Mouse (Mus musculus): ENCODE measurements around the gene Scamp2. TPM values are rescaled to one million over a fixed set of nuclear protein-coding genes. Genes with fewer than 3 reads are reported as not detected.

Gene Scamp2
- polyA plus RNA-seq, 1 experiment from 2014 or later, result 24.9 TPM

GRCm38 (mm10) chr9:57552139-57552887 lies 8.4 kb upstream of the Scamp2 start, which contains the start of gene Mpi:
Gene Mpi, minus strand, starts transcription at chr9:57552763.
- Histone ChIP-seq H3K27ac (replicated peaks) (no peak within 1 kb of the TSS), H3K9me3 (replicated peaks) (no peaks in the 10 kb centered on the region), H3K4me2 (peak within 1 kb of the TSS; percentile 77), H3K9ac (peak within 1 kb of the TSS; percentile 62), H3K27me3 (no peaks in the 10 kb centered on the region), H3K4me1 (replicated peaks) (peaks cover 32% of the 10 kb centered on the region), H3K36me3 (replicated peaks) (peaks cover 12% of the 10 kb centered on the region; the same call in 1 of the 2 replicates), H3K4me3 (replicated peaks) (peak within 1 kb of the TSS; percentile 68)
- no peak; the same call in 1 of the 2 replicates for ATAC-seq (ENCODE audit: insufficient read depth)
- under 1% methylated on average over 28 of the region's 28 CpGs for WGBS (ENCODE audit: insufficient replicate concordance)

GRCm38 (mm10) chr9:57553119-57553518 lies 7.6 kb upstream of the Scamp2 start:
- ATAC-seq (ENCODE audit: insufficient read depth), result no peak
- H3K27ac ChIP-seq (replicated peaks), result no peak overlapping the region
- H3K4me2 ChIP-seq, result 0 out of 2 replicates have a peak overlapping the region, but pooled peaks have one; percentile 77
- H3K36me3 ChIP-seq (replicated peaks), result peaks cover 6% of the 10 kb centered on the region; the same call in 1 of the 2 replicates
- H3K9ac ChIP-seq, result no peak overlapping the region
- H3K27me3 ChIP-seq, result no peaks in the 10 kb centered on the region
- peak overlapping the region; percentile 68; the same call in 1 of the 2 replicates for H3K4me3 ChIP-seq (replicated peaks)
- H3K9me3 ChIP-seq (replicated peaks), result no peaks in the 10 kb centered on the region
- 73% methylated on average over 11 of the region's 11 CpGs for WGBS (ENCODE audit: insufficient replicate concordance)
- peaks cover 24% of the 10 kb centered on the region for H3K4me1 ChIP-seq (replicated peaks)

GRCm38 (mm10) chr9:57554753-57555152 lies 6.0 kb upstream of the Scamp2 start:
- no peaks in the 10 kb centered on the region for H3K9me3 ChIP-seq (replicated peaks)
- WGBS (ENCODE audit: insufficient replicate concordance), result 62% methylated on average over 3 of the region's 3 CpGs

GRCm38 (mm10) chr9:57557215-57557614 lies 3.5 kb upstream of the Scamp2 start:
- H3K4me3 ChIP-seq (replicated peaks), result no peak overlapping the region
- no peak overlapping the region for H3K9ac ChIP-seq
- WGBS (ENCODE audit: insufficient replicate concordance), result 60% methylated on average over 3 of the region's 3 CpGs
- ATAC-seq (ENCODE audit: insufficient read depth), result no peak
- H3K4me1 ChIP-seq (replicated peaks), result peaks cover 27% of the 10 kb centered on the region
- peaks cover 8% of the 10 kb centered on the region for H3K27me3 ChIP-seq
- H3K36me3 ChIP-seq (replicated peaks), result no peaks in the 10 kb centered on the region
- H3K4me2 ChIP-seq, result no peak overlapping the region
- no peaks in the 10 kb centered on the region for H3K9me3 ChIP-seq (replicated peaks)
- H3K27ac ChIP-seq (replicated peaks), result no peak overlapping the region

More at GRCm38 (mm10) chr9:57554753-57555152, 6.0 kb upstream of the Scamp2 start:
- Histone ChIP-seq H3K4me1 (replicated peaks) (peaks cover 22% of the 10 kb centered on the region), H3K27ac (replicated peaks) (no peak overlapping the region), H3K27me3 (peaks cover 8% of the 10 kb centered on the region), H3K36me3 (replicated peaks) (no peaks in the 10 kb centered on the region), H3K9ac (no peak overlapping the region), H3K4me2 (no peak overlapping the region), H3K4me3 (replicated peaks) (no peak overlapping the region)
- no peak for ATAC-seq (ENCODE audit: insufficient read depth)

DNA sequence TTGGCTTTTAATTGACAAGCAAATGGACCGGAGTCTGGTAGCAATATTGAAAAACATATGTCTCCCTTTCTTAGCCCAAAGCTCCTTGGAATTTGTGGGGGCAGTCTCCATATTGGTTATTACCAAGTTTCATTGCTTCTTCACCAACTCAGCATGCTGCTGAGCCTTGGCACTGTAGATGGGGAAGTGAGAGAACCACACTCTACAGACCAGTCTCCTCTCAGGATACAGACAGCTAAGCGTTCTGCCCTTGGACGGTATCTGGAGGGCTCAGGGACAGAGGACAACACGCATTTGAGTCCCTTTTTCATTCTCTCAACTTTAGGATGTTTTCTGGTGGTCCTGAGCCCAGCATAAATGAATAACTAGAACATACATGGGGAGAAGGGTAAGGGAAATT lies 2.1 kb upstream of the Scamp2 start:
- H3K27ac ChIP-seq (replicated peaks), result no peak overlapping the region
- 59% methylated on average over 4 of the region's 4 CpGs for WGBS (ENCODE audit: insufficient replicate concordance)
- no peak overlapping the region for H3K4me3 ChIP-seq (replicated peaks)
- ATAC-seq (ENCODE audit: insufficient read depth), result no peak
- H3K9ac ChIP-seq, result no peak overlapping the region
- H3K4me1 ChIP-seq (replicated peaks), result peaks cover 30% of the 10 kb centered on the region
- no peaks in the 10 kb centered on the region for H3K36me3 ChIP-seq (replicated peaks)
- H3K4me2 ChIP-seq, result no peak overlapping the region
- H3K27me3 ChIP-seq, result peaks cover 8% of the 10 kb centered on the region
- no peaks in the 10 kb centered on the region for H3K9me3 ChIP-seq (replicated peaks)

DNA sequence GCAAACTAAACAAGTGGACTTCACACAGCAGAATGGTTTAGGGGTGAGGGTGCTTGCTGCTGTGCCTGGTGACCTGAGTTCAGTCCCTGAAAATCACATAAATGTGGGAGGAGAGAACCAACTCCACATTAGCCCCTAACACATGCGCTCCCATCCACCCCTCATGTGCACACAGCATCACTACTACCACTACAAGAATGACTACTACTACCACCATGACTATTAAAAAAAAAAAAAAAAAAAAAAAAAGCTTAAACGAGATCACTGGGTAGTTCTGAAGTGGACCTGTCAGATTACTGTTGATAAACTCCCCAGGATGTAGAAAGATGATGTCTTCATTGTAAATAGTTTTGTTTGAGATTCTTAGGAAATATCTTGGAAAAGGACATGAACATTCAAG lies 1.2 kb upstream of the Scamp2 start:
- 52% methylated on average over 2 of the region's 2 CpGs for WGBS (ENCODE audit: insufficient replicate concordance)

DNA sequence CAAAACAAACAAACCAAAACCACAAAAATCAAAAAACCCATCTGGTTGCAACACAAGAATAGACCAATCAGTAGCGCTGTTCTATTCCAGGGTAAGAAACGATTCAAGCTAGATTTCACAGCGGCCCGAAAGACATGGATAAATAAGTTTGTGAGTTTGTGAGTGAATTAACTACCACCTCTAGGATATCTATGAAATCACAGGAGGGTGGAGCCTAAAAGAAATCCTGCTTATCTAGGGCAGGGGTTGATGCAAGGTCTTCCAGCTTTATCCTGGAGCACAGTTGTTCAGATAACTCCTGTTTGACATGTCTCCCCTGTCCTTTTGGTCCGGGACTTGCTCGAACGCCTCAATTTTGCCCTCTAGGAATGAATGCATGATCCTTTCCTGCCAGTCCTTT lies 480 bp upstream of the Scamp2 start:
- no peaks in the 10 kb centered on the region for H3K9me3 ChIP-seq (replicated peaks)
- H3K4me2 ChIP-seq, result peak overlapping the region; percentile 81
- WGBS (ENCODE audit: insufficient replicate concordance), result 24% methylated on average over 7 of the region's 7 CpGs
- H3K27ac ChIP-seq (replicated peaks), result no peak overlapping the region
- H3K4me1 ChIP-seq (replicated peaks), result peaks cover 36% of the 10 kb centered on the region
- H3K36me3 ChIP-seq (replicated peaks), result no peaks in the 10 kb centered on the region
- H3K9ac ChIP-seq, result peak overlapping the region; percentile 69
- ATAC-seq (ENCODE audit: insufficient read depth), result no peak
- H3K4me3 ChIP-seq (replicated peaks), result peak overlapping the region; percentile 74
- peaks cover 8% of the 10 kb centered on the region for H3K27me3 ChIP-seq

More for the DNA sequence above, 1.2 kb upstream of the Scamp2 start:
- H3K27me3 ChIP-seq, result peaks cover 8% of the 10 kb centered on the region
- no peak overlapping the region for H3K4me2 ChIP-seq
- H3K27ac ChIP-seq (replicated peaks), result no peak overlapping the region
- no peak overlapping the region for H3K4me3 ChIP-seq (replicated peaks)
- no peak for ATAC-seq (ENCODE audit: insufficient read depth)
- no peaks in the 10 kb centered on the region for H3K9me3 ChIP-seq (replicated peaks)
- H3K4me1 ChIP-seq (replicated peaks), result peaks cover 32% of the 10 kb centered on the region
- H3K36me3 ChIP-seq (replicated peaks), result no peaks in the 10 kb centered on the region
- no peak overlapping the region for H3K9ac ChIP-seq

GRCm38 (mm10) chr9:57561711-57562099 lies 962 bp downstream of the Scamp2 start:
- Histone ChIP-seq H3K9me3 (replicated peaks) (no peaks in the 10 kb centered on the region), H3K36me3 (replicated peaks) (no peaks in the 10 kb centered on the region), H3K4me1 (replicated peaks) (peaks cover 43% of the 10 kb centered on the region), H3K4me3 (replicated peaks) (peak overlapping the region; percentile 74), H3K27ac (replicated peaks) (peak overlapping the region; percentile 75), H3K27me3 (peaks cover 8% of the 10 kb centered on the region), H3K4me2 (peak overlapping the region; percentile 81), H3K9ac (peak overlapping the region; percentile 69; the same call in 1 of the 2 replicates)
- 50% methylated on average over 13 of the region's 13 CpGs for WGBS (ENCODE audit: insufficient replicate concordance)
- no peak for ATAC-seq (ENCODE audit: insufficient read depth)

- no peak overlapping the region for H3K9ac ChIP-seq
- H3K27me3 ChIP-seq, result peaks cover 8% of the 10 kb centered on the region
- peaks cover 47% of the 10 kb centered on the region for H3K4me1 ChIP-seq (replicated peaks)
- H3K36me3 ChIP-seq (replicated peaks), result peaks cover 2% of the 10 kb centered on the region; the same call in 1 of the 2 replicates
- H3K9me3 ChIP-seq (replicated peaks), result no peaks in the 10 kb centered on the region
- H3K4me3 ChIP-seq (replicated peaks), result no peak overlapping the region
- ATAC-seq (ENCODE audit: insufficient read depth), result no peak
- 0 out of 2 replicates have a peak overlapping the region, but pooled peaks have one; percentile 34 for H3K27ac ChIP-seq (replicated peaks)
- H3K4me2 ChIP-seq, result peak overlapping the region; percentile 81; the same call in 1 of the 2 replicates
- WGBS (ENCODE audit: insufficient replicate concordance), result 46% methylated on average over 4 of the region's 4 CpGs
These were observed 2.2 kb downstream of the Scamp2 start for GRCm38 (mm10) chr9:57562896-57563372.

- Histone ChIP-seq H3K4me1 (replicated peaks) (peaks cover 47% of the 10 kb centered on the region), H3K27me3 (no peaks in the 10 kb centered on the region), H3K27ac (replicated peaks) (no peak overlapping the region), H3K9ac (no peak overlapping the region), H3K4me3 (replicated peaks) (no peak overlapping the region), H3K36me3 (replicated peaks) (peaks cover 17% of the 10 kb centered on the region), H3K9me3 (replicated peaks) (no peaks in the 10 kb centered on the region), H3K4me2 (no peak overlapping the region)
- WGBS (ENCODE audit: insufficient replicate concordance), result 72% methylated on average over 6 of the region's 6 CpGs
- ATAC-seq (ENCODE audit: insufficient read depth), result no peak
These were observed 3.9 kb downstream of the Scamp2 start for GRCm38 (mm10) chr9:57564609-57565008.

DNA sequence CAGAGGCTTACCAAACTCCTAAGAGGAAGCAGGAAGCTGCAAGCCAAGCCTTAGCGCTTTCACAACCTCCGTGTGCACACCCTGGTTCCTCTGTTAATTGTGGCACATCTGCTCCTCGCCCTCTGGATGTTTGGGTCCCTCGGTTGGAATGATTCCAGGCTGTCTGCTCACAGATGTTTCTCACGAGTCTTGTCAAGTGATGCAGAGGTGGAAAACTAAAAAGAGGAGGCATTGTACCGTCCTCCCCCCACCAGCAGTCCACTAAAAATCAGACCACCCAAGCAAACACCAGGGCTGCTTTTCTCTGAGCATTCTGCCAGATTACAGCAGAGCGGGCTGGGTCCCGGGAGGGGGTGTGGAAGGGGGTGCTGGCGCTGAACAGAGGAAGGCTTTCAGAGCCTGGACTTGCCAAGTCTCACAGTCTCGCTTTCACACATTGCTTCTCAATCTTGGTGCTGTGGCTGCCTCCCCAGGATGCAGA lies 5.0 kb downstream of the Scamp2 start:
- H3K4me3 ChIP-seq (replicated peaks), result no peak overlapping the region
- 50% methylated on average over 10 of the region's 10 CpGs for WGBS (ENCODE audit: insufficient replicate concordance)
- H3K4me2 ChIP-seq, result peak overlapping the region; percentile 17
- H3K27me3 ChIP-seq, result no peaks in the 10 kb centered on the region
- ATAC-seq (ENCODE audit: insufficient read depth), result no peak
- peaks cover 20% of the 10 kb centered on the region for H3K36me3 ChIP-seq (replicated peaks)
- peaks cover 40% of the 10 kb centered on the region for H3K4me1 ChIP-seq (replicated peaks)
- H3K27ac ChIP-seq (replicated peaks), result no peak overlapping the region; the same call in 1 of the 2 replicates
- H3K9me3 ChIP-seq (replicated peaks), result no peaks in the 10 kb centered on the region
- no peak overlapping the region for H3K9ac ChIP-seq
